Mouse (Mus musculus) heart, postnatal 0 days (tissue): ENCODE data around the gene Ulk4.
A peak's percentile ranks its signal among the peaks of the same experiment; 100 is the strongest.

ENCODE experiments used
- CTCF ChIP-seq: IDR thresholded peaks from 2 replicates; pipeline ENCODE4 v1.5.1; 2016; ENCODE audit warnings: antibody characterized with exemption, control low read depth, low read depth
- EP300 ChIP-seq: IDR thresholded peaks from 2 replicates; pipeline ENCODE4 v1.6.1; 2016; ENCODE audit warnings: antibody characterized with exemption, low read depth

DNA sequence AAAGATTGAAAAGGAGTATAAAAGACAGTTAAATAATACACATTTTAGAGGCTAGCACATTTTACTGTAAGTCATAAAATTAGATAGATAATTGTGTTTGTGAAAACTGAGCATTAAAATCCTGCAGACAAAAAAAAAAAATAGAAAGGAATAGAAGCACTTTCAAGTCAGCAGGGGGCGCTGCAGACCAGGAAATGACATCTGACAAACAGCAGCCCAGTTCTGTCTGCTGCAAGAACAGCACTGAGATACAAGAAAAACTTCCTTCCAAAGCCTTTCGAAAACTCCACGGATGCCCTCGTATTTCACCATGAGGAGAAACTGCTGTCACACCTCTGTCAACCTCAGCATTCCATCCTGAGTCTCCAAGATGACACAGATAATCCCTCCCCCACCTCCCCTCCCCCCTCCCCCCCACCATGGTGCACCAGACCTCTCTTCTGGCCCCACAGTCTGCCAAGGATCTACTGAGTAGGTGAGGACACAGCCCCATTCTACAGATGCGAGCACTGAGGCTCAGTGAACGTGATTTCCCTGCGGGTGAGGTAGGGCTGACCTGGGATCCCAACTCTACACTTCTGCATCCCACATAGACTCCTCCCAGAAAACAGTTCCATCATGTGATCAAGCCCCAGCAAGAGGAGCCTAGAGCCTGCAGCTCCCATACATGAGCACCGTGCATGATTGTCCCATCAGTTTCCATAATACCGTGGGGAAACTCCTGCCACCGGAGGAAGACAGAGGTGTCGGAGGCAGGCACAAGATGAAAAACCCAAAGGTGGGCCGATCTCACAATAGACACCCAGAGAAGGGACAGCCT lies 28.8 kb downstream of the Ulk4 start:
- TF ChIP-seq EP300 (no peak), CTCF (peak; percentile 73)
